Mouse (Mus musculus) E14TG2a.4 (cell line): ENCODE results near the gene Adam8.

ENCODE experiments used
- H3K27me3 ChIP-seq: 2 replicates; pipeline ENCODE4 v1.6.1; 2014; ENCODE audit warnings: low read length, control low read depth; ENCODE audit not compliant: insufficient read depth
- H3K36me3 ChIP-seq: 2 replicates; pipeline ENCODE4 v1.6.1; 2014; ENCODE audit warnings: low read length, control low read depth; ENCODE audit not compliant: insufficient read depth
- H3K4me1 ChIP-seq: replicated peaks from 2 replicates; pipeline ENCODE4 v1.6.1; 2014; ENCODE audit warnings: low read depth, low read length, control low read depth
- H3K4me3 ChIP-seq: replicated peaks from 2 replicates; pipeline ENCODE4 v1.5.1; 2014; ENCODE audit warnings: mild to moderate bottlenecking, low read length
- H3K9me3 ChIP-seq: 2 replicates; pipeline ENCODE4 v1.6.1; 2014; ENCODE audit warnings: low read length, control low read depth
- CTCF ChIP-seq: conservative IDR thresholded peaks from 2 replicates; pipeline ENCODE4 v1.5.1; 2014; ENCODE audit warnings: low read length
- NANOG ChIP-seq: IDR thresholded peaks from 2 replicates; pipeline ENCODE4 v1.6.1; 2014; ENCODE audit warnings: borderline replicate concordance, low read length, mixed read lengths
- POU5F1 ChIP-seq: IDR thresholded peaks from 2 replicates; pipeline ENCODE4 v1.6.1; 2014; ENCODE audit warnings: low read length, borderline replicate concordance

Gene Adam8

GRCm38 (mm10) chr7:139990864-139991394 lies 1.4 kb downstream of the Adam8 start:
- Histone ChIP-seq H3K4me1 (peaks cover 35% of the 10 kb centered on the region), H3K4me3 (no peak overlapping the region), H3K27me3 (peaks cover 14% of the 10 kb centered on the region), H3K36me3 (peaks cover 9% of the 10 kb centered on the region), H3K9me3 (no peaks in the 10 kb centered on the region)
- no peak for TF ChIP-seq NANOG
- no peak for TF ChIP-seq CTCF
- TF ChIP-seq POU5F1: no peak

- peaks cover 21% of the 10 kb centered on the region for H3K4me1 ChIP-seq
- H3K9me3 ChIP-seq: no peaks in the 10 kb centered on the region
- H3K27me3 ChIP-seq: peaks cover 17% of the 10 kb centered on the region
- H3K36me3 ChIP-seq: no peaks in the 10 kb centered on the region
- no peak for TF ChIP-seq NANOG
- no peak for TF ChIP-seq CTCF
- TF ChIP-seq POU5F1: no peak
- no peak overlapping the region for H3K4me3 ChIP-seq
Measured at GRCm38 (mm10) chr7:139988272-139988671, 4.1 kb downstream of the Adam8 start.

DNA sequence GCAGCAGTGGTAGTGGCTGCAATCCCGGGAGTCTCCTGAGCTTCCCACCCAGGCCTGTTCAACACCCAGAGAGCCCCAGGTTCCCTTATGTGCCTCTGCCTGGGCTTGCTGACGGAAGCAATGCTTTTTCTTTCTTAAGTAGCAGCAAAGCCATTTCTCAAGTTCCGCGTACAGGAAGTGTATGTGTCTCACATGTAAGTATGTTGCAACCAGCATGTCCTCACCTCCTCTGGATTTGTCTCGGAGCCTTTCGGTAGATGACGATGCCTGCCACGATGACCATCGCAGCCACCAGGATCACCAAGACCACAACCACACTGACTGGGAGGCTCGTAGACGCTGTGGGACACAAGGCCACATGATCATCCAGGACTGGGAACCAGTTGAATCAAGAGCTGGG lies 7.9 kb downstream of the Adam8 start:
- no peak for TF ChIP-seq POU5F1
- TF ChIP-seq NANOG: no peak
- Histone ChIP-seq H3K9me3 (no peaks in the 10 kb centered on the region), H3K36me3 (no peaks in the 10 kb centered on the region), H3K4me1 (no peaks in the 10 kb centered on the region), H3K27me3 (peaks cover 24% of the 10 kb centered on the region), H3K4me3 (no peak overlapping the region)

DNA sequence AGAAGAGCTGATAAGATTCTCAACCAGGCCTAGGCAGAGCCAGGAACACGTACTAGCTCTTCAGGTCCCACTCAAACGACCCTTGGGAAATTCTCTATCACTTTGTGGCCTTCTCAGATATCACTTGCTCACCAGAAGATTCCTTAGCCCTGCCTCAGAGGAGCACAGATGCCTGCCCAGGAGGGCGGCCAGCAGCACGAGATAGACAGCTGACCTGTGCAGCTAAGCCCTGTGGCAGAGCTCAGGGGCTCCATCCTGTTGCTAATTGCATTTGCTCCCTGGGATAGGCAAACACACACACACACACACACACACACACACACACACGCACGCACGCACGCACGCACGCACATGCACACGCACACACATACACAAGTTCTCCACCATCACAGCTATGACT lies 10.3 kb downstream of the Adam8 start:
- Histone ChIP-seq H3K4me1 (peaks cover 14% of the 10 kb centered on the region), H3K4me3 (no peak overlapping the region), H3K9me3 (no peaks in the 10 kb centered on the region), H3K36me3 (no peaks in the 10 kb centered on the region), H3K27me3 (peaks cover 15% of the 10 kb centered on the region)
- TF ChIP-seq POU5F1: no peak
- no peak for TF ChIP-seq NANOG
- no peak for TF ChIP-seq CTCF

DNA sequence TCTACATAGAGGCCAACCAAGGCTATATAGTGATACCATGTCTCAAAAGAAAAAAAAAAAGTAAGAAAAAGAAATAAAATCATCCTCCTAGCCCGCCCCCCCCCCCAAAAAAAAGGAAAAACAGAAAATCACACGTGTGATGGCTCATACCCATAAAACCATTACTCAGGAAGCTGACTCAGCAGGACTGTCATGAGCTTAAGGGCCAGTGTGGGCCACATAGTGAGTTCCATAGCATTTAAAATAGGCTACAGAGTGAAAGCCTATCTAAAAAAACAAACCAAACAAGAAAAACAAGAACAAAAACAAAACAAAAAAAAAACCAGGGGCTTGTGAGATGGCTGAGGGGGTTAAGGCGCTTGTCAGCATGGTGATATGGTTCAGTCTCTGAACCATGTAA lies 11.6 kb downstream of the Adam8 start:
- H3K36me3 ChIP-seq: no peaks in the 10 kb centered on the region
- no peak overlapping the region for H3K4me3 ChIP-seq
- no peaks in the 10 kb centered on the region for H3K9me3 ChIP-seq
- no peak for TF ChIP-seq CTCF
- TF ChIP-seq POU5F1: no peak
- TF ChIP-seq NANOG: no peak
- peaks cover 21% of the 10 kb centered on the region for H3K27me3 ChIP-seq
- peaks cover 27% of the 10 kb centered on the region for H3K4me1 ChIP-seq

- TF ChIP-seq CTCF (no peak), POU5F1 (no peak), NANOG (no peak)
- H3K4me3 ChIP-seq: peak overlapping the region; percentile 82
- H3K4me1 ChIP-seq: peaks cover 42% of the 10 kb centered on the region
Measured at GRCm38 (mm10) chr7:139979011-139979719, 13.2 kb downstream of the Adam8 start.

GRCm38 (mm10) chr7:139978278-139978892 lies 14.0 kb downstream of the Adam8 start, which contains the start of gene 6430531B16Rik:
Gene 6430531B16Rik, minus strand, starts transcription at chr7:139978755.
- H3K9me3 ChIP-seq: no peaks in the 10 kb centered on the region
- no peaks in the 10 kb centered on the region for H3K36me3 ChIP-seq
- TF ChIP-seq CTCF: no peak
- TF ChIP-seq POU5F1: no peak
- TF ChIP-seq NANOG: no peak
- H3K4me3 ChIP-seq: peak within 1 kb of the TSS; percentile 82
- peaks cover 19% of the 10 kb centered on the region for H3K27me3 ChIP-seq
- H3K4me1 ChIP-seq: peaks cover 50% of the 10 kb centered on the region

More at GRCm38 (mm10) chr7:139979011-139979719, 13.2 kb downstream of the Adam8 start:
- H3K36me3 ChIP-seq: no peaks in the 10 kb centered on the region
- H3K9me3 ChIP-seq: no peaks in the 10 kb centered on the region
- peaks cover 21% of the 10 kb centered on the region for H3K27me3 ChIP-seq

DNA sequence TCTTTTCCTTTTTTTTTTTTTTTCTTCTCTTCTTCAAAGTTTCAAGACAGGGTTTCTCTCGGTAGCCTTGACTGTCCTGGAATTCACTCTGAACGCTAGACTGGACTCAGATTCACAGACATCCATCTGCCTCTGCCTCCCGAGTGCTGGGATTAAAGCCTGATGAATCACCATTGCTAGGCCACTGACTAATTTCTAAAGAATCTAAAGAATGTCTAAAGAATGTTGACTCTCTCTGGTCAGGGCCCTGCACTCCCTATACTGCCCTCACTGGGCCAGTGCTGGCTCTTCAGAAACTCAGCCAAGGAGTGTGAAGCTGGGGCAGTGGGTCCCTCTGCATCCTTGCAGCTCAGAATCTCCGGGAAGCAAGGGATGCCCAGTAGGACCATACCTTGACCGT lies 16.9 kb downstream of the Adam8 start:
- Histone ChIP-seq H3K4me3 (0 out of 2 replicates have a peak overlapping the region, but pooled peaks have one; percentile 13), H3K4me1 (peaks cover 73% of the 10 kb centered on the region), H3K27me3 (peaks cover 17% of the 10 kb centered on the region), H3K36me3 (no peaks in the 10 kb centered on the region), H3K9me3 (no peaks in the 10 kb centered on the region)
- TF ChIP-seq POU5F1: no peak
- no peak for TF ChIP-seq NANOG
- TF ChIP-seq CTCF: no peak

DNA sequence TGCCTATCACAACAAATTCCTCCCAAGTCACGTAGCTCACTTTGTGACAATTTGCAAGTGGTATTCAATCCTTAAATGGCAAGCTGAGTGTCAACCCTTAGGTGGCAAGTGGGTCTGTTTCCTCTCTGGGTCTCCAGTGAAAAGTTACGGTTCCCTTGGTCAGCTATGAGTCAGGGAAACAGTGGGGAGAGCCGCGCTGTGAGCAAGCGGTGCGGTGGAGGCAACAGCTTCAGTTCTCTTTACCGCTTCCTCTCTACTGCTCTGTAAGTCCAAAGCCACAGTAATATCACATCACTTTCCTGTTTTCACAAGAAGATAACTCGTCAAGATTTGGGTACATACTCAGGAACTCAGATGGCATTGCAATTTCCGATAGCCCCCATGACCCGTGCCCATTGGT lies 18.1 kb downstream of the Adam8 start:
- TF ChIP-seq CTCF (no peak), NANOG (no peak), POU5F1 (no peak)

More for the DNA sequence above, 18.1 kb downstream of the Adam8 start:
- Histone ChIP-seq H3K4me1 (peaks cover 81% of the 10 kb centered on the region), H3K4me3 (0 out of 2 replicates have a peak overlapping the region, but pooled peaks have one; percentile 4), H3K9me3 (no peaks in the 10 kb centered on the region), H3K27me3 (peaks cover 14% of the 10 kb centered on the region), H3K36me3 (no peaks in the 10 kb centered on the region)
